Mouse (Mus musculus): ENCODE data around the gene Fam136a.

DNA sequence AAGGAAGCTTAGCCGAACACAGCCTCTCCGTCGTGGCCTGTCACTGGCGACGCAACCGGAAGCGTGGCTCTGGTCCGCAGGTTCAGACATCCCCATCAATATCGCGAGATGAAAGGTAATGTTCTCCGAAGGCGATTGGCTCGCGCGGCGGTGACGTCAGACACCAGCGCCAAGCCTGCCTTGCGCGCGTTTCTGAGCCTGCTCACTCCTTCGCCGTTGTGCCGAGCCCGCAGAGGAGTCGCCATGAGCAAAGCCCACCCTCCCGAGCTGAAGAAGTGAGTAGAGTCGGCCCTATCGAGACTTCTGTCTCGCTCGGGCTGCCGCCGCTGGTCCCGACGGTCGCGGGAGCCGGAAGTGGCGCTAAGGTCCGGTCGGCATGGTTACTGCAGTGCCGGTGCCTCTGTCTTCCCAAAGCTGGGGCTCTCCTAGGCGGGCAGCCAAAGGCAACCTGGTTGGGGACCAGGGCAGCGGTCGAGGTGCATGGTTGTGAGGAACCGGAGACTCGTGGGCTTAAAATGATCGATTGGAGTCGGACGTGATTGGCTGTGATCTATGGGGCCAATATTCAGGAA lies 6.0 kb downstream of the Fam136a start:
- TF ChIP-seq CTCF (IDR thresholded peaks at IDR 0.05; ENCODE audit: low read depth, low read length): no peak
- peak; percentile 78 for TF ChIP-seq POLR2A (IDR thresholded peaks at IDR 0.05; ENCODE audit: insufficient read depth, low read length)
- TF ChIP-seq EP300 (IDR thresholded peaks at IDR 0.05; ENCODE audit: insufficient read depth, low read depth, low read length): 0 out of 2 replicates have a peak, but pooled peaks have one; percentile 16

Data from ES-Bruce4 (cell line).